Mouse (Mus musculus): ENCODE measurements around the gene Igbp1. TPM values are rescaled to one million over a fixed set of nuclear protein-coding genes. Genes with fewer than 3 reads are reported as not detected.

The Igbp1 gene
- total and polyA plus RNA-seq, 3 experiments: 72.7 to 116 (median 92.6) TPM

DNA sequence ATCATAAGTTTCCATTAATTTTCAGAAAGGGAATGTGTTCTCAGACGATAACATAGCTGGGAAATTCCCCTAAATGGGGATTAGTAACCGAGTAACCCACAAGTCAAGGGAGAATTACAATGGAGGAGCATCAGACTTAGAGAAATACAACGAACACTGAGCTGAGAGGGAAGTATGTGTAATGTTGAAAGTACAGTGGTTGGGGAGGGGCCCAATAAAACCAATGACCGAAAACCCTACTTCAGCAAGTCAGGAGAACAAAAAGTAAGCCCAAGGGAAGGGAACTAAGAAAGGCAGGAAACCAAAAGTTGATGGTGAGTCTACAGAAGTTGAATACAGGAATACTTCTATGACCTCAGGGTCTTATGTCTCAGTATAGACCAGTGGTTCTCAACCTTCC is 14.1 kb downstream of the Igbp1 start (continued):
- TF ChIP-seq MAFK (IDR thresholded peaks at IDR 0.05; ENCODE audit: insufficient replicate concordance, low read length): peak; percentile 41; the same call in 1 of the 2 replicates
- no peak for TF ChIP-seq USF1 (IDR thresholded peaks at IDR 0.05; ENCODE audit: low read depth, low read length)
- no peak for TF ChIP-seq TCF12 (IDR thresholded peaks at IDR 0.05; ENCODE audit: low read depth, low read length)
- TF ChIP-seq MEF2A (IDR thresholded peaks at IDR 0.05; ENCODE audit: borderline replicate concordance, low read depth, low read length): peak; percentile 62; the same call in 1 of the 2 replicates
- 0 out of 2 replicates have a peak, but pooled peaks have one; percentile 17 for TF ChIP-seq BHLHE40 (IDR thresholded peaks at IDR 0.05; ENCODE audit: low read depth, low read length)
- TF ChIP-seq ZNF384 (IDR thresholded peaks at IDR 0.05; ENCODE audit: low read depth, low read length): no peak
- peak; percentile 46; the same call in 1 of the 2 replicates for TF ChIP-seq ETS1 (conservative IDR thresholded peaks at IDR 0.05; ENCODE audit: low read depth, low read length)
- TF ChIP-seq MAX (IDR thresholded peaks at IDR 0.05; ENCODE audit: low read length): no peak
- no peak for TF ChIP-seq ZKSCAN1 (IDR thresholded peaks at IDR 0.05; ENCODE audit: borderline replicate concordance, low read depth, low read length)
- TF ChIP-seq CHD1 (IDR thresholded peaks at IDR 0.05; ENCODE audit: low read depth, low read length): no peak
- no peak for TF ChIP-seq TBP (conservative IDR thresholded peaks at IDR 0.05; ENCODE audit: low read depth, low read length)
- no peak for TF ChIP-seq ZC3H11A (IDR thresholded peaks at IDR 0.05; ENCODE audit: low read depth, low read length)
- TF ChIP-seq GABPA (IDR thresholded peaks at IDR 0.05; ENCODE audit: insufficient replicate concordance, low read depth, low read length): no peak
- TF ChIP-seq ZMIZ1 (IDR thresholded peaks at IDR 0.05; ENCODE audit: low read depth, low read length): no peak
- TF ChIP-seq NELFE (IDR thresholded peaks at IDR 0.05; ENCODE audit: low read depth, low read length): no peak
- no peak for TF ChIP-seq POLR2AphosphoS2 (IDR thresholded peaks at IDR 0.05; ENCODE audit: low read depth, low read length)

- no peak overlapping the region for H3K4me2 ChIP-seq (ENCODE audit: insufficient read depth, low read depth, poor library complexity, severe bottlenecking)
- H3K36me3 ChIP-seq (replicated peaks in 1 of 2; ENCODE audit: control insufficient read depth in 1 of 2, insufficient read depth in 1 of 2, low read length in 1 of 2): peaks cover 5 to 32% of the 10 kb centered on the region in 2 experiments
- no peak overlapping the region for H3K27ac ChIP-seq (ENCODE audit: insufficient read depth, low read depth)
- in situ Hi-C loops (cut with MboI; ENCODE audit: low pct_ligation_motif_present, low pct_unique_long_range_greater_than_20kb, low sequenced_read_pairs): no loop called here
- H3K4me3 ChIP-seq (replicated peaks in 1 of 3; ENCODE audit: low read depth in 2 of 3, low read length in 2 of 3, poor library complexity in 1 of 3): no peak overlapping the region
- no peak for DNase-seq (ENCODE audit: extremely low read depth)
- no peak overlapping the region for H3K9ac ChIP-seq (ENCODE audit: insufficient read depth, low read depth)
- no peaks in the 10 kb centered on the region for H3K27me3 ChIP-seq (replicated peaks)
- TF ChIP-seq CHD2 (IDR thresholded peaks at IDR 0.05; ENCODE audit: low read length) (no peak), NRF1 (IDR thresholded peaks at IDR 0.05; ENCODE audit: low read depth, low read length) (no peak), ZMIZ1 (IDR thresholded peaks at IDR 0.05; ENCODE audit: low read depth, low read length) (no peak), MAZ (IDR thresholded peaks at IDR 0.05; ENCODE audit: low read depth, low read length) (no peak), E2F4 (IDR thresholded peaks at IDR 0.05; ENCODE audit: insufficient replicate concordance, low read depth, low read length) (no peak), RCOR1 (conservative IDR thresholded peaks at IDR 0.05; ENCODE audit: low read depth, low read length) (no peak), MAX (IDR thresholded peaks at IDR 0.05; ENCODE audit: low read length) (no peak), HCFC1 (IDR thresholded peaks at IDR 0.05; ENCODE audit: low read depth, low read length) (no peak), NELFE (IDR thresholded peaks at IDR 0.05; ENCODE audit: low read depth, low read length) (no peak), CTCF (conservative IDR thresholded peaks at IDR 0.05 in 1 of 2, IDR thresholded peaks at IDR 0.05 in 1 of 2; ENCODE audit: low read depth in 2 of 2, low read length in 2 of 2) (no peak), MAFK (IDR thresholded peaks at IDR 0.05; ENCODE audit: insufficient replicate concordance, low read length) (no peak), TCF12 (IDR thresholded peaks at IDR 0.05; ENCODE audit: low read depth, low read length) (no peak), ELF1 (IDR thresholded peaks at IDR 0.05; ENCODE audit: low read depth, low read length) (no peak), BHLHE40 (IDR thresholded peaks at IDR 0.05; ENCODE audit: low read depth, low read length) (no peak)
- no peaks in the 10 kb centered on the region for H3K9me3 ChIP-seq (replicated peaks; ENCODE audit: low read length)
- H3K79me2 ChIP-seq (replicated peaks; ENCODE audit: control insufficient read depth, extremely low read depth, insufficient read depth, poor library complexity, severe bottlenecking): no peaks in the 10 kb centered on the region
- dilution Hi-C loops (cut with MboI; ENCODE audit: extremely low pct_ligation_motif_present, extremely low pct_unique_long_range_greater_than_20kb, low sequenced_read_pairs): no loop called here
- peaks cover 3 to 30% of the 10 kb centered on the region in 2 experiments; a peak in 3 of 4 replicates for H3K4me1 ChIP-seq (ENCODE audit: control insufficient read depth in 1 of 2, insufficient read depth in 2 of 2)
Measured at GRCm38 (mm10) chrX:100509921-100510320, 15.8 kb downstream of the Igbp1 start.
